Mouse (Mus musculus) testis, postnatal 10 days (tissue): ENCODE results near the gene Scyl1.
A peak's percentile ranks its signal among the peaks of the same experiment; 100 is the strongest.

Experiments used
- DNase-seq: peaks from one replicate; pipeline ENCODE4 v3.0.0; 2021; ENCODE audit warnings: low spot score

The Scyl1 gene

DNA sequence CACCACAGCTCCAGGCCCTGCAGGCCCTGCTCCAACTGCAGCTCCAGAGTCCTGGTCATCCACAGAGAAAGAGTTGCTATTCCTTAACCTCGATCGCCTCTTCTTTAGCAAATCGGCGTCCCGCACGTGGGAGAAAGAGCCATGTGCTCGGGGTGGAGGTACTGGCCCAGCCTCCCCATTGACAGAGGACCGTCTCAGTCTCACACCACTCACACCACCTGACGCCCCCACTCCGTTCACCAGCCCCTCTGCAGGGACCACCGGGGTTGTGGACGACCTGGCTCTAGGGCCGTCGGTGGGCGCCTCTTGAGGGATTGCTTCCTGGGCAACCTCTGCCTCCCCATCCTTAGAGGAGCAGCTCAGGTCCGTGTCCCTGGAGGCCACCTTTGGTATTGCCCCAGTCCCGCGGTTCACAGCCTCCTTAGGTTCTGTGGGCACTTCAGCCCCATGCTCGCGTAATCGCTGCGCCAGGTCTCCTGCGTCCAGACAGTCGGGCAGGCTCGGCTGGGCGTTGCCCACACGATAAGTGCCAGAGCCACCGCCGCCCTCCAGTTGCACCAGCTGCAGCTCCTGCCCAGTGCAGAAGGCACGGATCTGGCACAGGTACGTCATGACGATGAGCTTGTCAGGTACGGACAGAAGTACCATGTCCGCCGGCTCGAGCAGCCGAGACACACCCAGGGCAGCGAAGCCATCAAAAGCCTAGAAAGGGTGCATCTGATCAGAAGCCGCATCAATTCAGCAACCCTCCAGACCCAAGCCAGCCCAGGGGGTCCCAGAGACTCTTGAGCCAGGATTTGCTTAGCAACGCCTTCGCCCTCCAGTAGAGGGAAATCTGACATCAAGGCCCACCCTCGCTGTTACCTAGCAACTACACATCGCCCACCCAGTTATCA is 55.2 kb downstream of the Scyl1 start:
- DNase-seq: peak; percentile 73

DNA sequence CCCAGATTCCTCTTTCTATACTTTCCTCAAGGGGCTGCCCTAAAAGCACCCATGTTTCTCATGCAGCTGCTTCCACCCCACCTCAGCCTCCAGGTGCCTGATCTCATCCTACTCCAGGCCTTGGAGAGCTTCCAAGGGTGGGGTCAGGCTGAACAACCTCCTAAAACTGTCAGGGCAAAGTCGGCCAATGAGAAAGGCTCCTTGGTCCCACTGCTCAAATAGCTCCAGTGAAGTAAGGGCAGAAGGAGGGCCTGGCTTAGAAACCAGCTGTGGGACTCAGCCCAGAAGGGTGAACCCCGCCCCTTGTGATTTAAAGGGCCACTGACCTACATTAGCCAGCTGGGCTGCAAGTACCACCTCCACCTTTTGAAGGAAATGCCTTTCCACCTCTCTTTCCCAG is 57.5 kb downstream of the Scyl1 start:
- no peak for DNase-seq

DNA sequence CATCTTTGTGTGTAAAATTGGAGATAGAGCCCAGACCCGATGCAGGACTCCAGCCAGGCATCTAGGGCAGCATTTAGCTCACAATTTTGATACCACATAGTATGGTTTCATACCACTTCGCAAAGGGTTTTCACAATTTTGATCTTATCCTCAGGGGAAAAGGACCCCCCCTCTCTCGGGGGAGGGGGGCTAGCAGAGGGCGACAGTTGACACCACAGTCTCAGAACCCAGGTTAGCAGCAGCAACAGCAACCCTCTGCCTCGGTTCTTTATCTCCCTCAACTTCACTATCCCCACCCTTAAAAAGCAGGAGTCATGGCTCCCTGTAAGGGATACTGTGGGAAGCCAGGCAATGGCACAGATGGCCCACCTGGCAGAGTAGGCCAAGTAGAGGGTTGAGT is 58.0 kb downstream of the Scyl1 start:
- no peak for DNase-seq

DNA sequence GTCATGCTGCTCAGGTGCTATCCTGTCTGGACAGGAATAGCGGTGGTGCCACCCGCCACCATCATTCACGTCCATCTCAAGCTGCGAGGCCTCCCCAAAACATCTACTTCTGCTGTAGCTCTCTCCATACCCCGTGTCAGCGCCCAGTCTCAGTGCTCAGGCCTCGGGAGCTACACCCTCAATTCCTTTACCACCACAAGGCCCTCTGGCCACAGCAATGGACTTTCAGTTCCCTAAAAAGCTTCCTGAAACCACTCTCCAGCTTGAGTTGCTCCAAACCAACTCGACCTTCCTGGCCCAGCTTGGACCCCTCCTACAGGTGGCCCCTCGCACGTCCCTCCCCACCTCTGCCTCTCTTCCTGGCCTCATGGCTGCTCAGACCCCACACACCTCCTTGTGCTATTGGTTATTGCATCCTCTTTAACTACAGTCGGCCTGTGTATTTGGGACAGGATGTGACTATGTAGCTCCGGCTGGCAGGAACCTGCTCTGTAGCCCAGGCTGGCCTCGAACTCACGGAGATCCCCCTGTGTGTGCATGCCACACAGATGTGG is 59.2 kb downstream of the Scyl1 start:
- no peak for DNase-seq

DNA sequence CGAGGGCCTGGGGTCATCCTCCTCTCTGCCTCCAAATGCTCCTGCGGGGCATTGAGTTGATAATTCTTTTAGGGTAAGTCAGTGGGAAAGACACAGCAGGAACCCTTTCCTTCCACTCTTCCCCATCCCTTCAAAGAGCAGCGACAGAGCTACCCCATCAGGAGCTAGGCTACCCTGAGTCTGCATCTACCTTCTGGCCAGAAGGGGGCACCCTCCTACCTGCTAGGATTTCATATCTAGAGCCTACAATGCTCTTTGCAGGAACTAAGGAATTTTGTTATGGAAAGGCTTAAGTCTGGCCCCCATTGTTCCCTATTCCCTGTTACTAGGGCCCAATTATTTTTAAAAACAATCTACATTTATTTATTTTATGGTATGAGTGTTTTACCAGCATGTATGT is 60.0 kb downstream of the Scyl1 start:
- DNase-seq: no peak

DNA sequence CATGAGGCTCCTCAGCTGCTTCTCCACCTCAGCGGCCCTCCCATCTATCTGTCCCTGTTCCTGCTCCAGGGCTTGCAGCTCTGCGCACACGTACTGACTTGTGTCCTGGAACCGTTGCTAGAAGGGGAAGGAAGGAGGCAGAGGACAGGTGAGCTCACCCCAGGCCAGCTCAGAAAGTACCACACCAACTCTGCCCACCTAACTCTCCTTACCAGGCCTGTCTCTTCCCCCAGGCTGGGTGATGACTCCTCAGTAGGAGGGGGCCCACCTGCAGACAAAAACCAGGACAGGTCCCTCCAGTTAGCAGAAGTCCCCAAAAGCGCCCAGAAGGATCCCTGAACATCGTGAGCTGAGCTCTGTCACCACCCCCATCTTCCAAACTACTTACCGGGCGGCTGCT is 60.6 kb downstream of the Scyl1 start:
- no peak for DNase-seq

DNA sequence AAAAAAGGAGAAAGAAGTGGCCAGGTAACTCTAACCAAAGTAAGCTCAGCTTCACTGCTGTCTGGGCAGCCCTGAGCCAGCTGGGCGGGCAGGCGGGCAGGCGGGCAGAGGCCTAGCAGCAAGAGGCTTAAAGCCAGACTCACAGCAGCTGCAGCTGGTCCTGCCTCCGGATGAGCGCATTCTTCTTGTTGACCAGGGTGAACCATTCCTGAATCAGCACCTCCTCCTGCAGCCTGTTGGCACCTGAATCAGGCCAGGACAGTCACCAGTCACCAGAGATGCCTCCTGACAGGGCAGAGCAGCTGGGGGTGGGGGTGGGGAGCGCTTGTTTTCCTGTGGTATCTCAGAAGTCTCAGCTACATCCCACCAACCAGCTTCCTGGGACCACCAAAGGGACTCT is 61.2 kb downstream of the Scyl1 start:
- DNase-seq: no peak
